Mouse (Mus musculus) heart, embryonic 13.5 days (tissue): ENCODE results near the gene Gm10486. TPM values are rescaled to one million over a fixed set of nuclear protein-coding genes. Genes with fewer than 3 reads are reported as not detected.
"Not testable (repeated sequence)": the region's sequence is repeated elsewhere in the genome, so short reads cannot be mapped to it uniquely, and the experiment has no call there.

Source experiments
- ATAC-seq: fragments of 200-750 bp; cut with Nextera tagmentation; 2 replicates; pipeline ENCODE4 v1.8.0; 2017; ENCODE audit warnings: moderate TSS enrichment; ENCODE audit not compliant: insufficient number of reproducible peaks, low FRiP score, low TSS enrichment; ENCODE audit errors: extremely low read depth
- H3K27ac ChIP-seq: fragments of 300-500 bp; sonication (generic); replicated peaks from 2 replicates; pipeline ENCODE4 v1.5.1; 2015; ENCODE audit warnings: moderate library complexity, mild to moderate bottlenecking, inconsistent platforms
- H3K27me3 ChIP-seq: fragments of 300-500 bp; sonication (generic); replicated peaks from 2 replicates; pipeline ENCODE4 v1.6.1; 2015; ENCODE audit warnings: mild to moderate bottlenecking, inconsistent platforms
- H3K36me3 ChIP-seq: fragments of 300-500 bp; sonication (generic); 2 replicates; pipeline ENCODE4 v1.6.1; 2015; ENCODE audit warnings: mild to moderate bottlenecking, inconsistent platforms
- H3K4me1 ChIP-seq: fragments of 300-500 bp; sonication (generic); 2 replicates; pipeline ENCODE4 v1.6.1; 2015; ENCODE audit warnings: inconsistent platforms
- H3K4me2 ChIP-seq: fragments of 300-500 bp; sonication (generic); 2 replicates; pipeline ENCODE4 v1.6.1; 2015; ENCODE audit warnings: inconsistent platforms, mild to moderate bottlenecking, moderate library complexity
- H3K4me3 ChIP-seq: fragments of 300-500 bp; sonication (generic); 2 replicates; pipeline ENCODE4 v1.5.1; 2015; ENCODE audit warnings: moderate library complexity, mild to moderate bottlenecking, inconsistent platforms
- H3K9ac ChIP-seq: fragments of 300-500 bp; sonication (generic); 2 replicates; pipeline ENCODE4 v1.6.1; 2015; ENCODE audit warnings: inconsistent platforms, mild to moderate bottlenecking, moderate library complexity
- H3K9me3 ChIP-seq: fragments of 300-500 bp; sonication (generic); 2 replicates; pipeline ENCODE4 v1.6.1; 2016; ENCODE audit warnings: inconsistent platforms
- WGBS: fragments of 180-500 bp; shearing (Covaris S2); methylation state at CpG from one replicate; pipeline ENCODE4 v1.1.7; 2015; ENCODE audit warnings: mixed read lengths; 5-methylcytosine and 5-hydroxymethylcytosine counted together
- polyA plus RNA-seq: library from polyadenylated mRNA; unstranded; fragments of >200 nt; fragmentation: Nextera tagmentation; extraction: Ambion mirVana; gene quantifications from 2 replicates; pipeline ENCODE4 v1.2.1, GENCODE M21; 2015

The Gm10486 gene
- not detected in 2 replicates for polyA plus RNA-seq

- not testable (repeated sequence) for H3K4me2 ChIP-seq, H3K36me3 ChIP-seq, H3K27me3 ChIP-seq, ATAC-seq, H3K9ac ChIP-seq, H3K9me3 ChIP-seq, H3K4me3 ChIP-seq, H3K4me1 ChIP-seq, H3K27ac ChIP-seq
- WGBS: no CpG with 5 or more reads among the region's 6 CpGs
These were observed at the start of gene Gm10486 for GRCm38 (mm10) chrX:35067084-35067483. Gm10486 (plus strand) TSS chrX:35067384.
